Mouse (Mus musculus) ES-Bruce4 (cell line): ENCODE measurements around the gene Gng5.

ENCODE experiments used
- CTCF ChIP-seq: IDR thresholded peaks from one replicate; pipeline ENCODE4 v1.8.1; 2011; ENCODE audit warnings: low read depth, low read length
- POLR2A ChIP-seq: IDR thresholded peaks from one replicate; pipeline ENCODE4 v1.8.1; 2011; ENCODE audit warnings: low read length; ENCODE audit not compliant: insufficient read depth

- TF ChIP-seq CTCF, result no peak
- no peak for TF ChIP-seq POLR2A
These were observed 618 bp upstream of the Gng5 start for GRCm38 (mm10) chr3:146498989-146499388.
